Mouse (Mus musculus): ENCODE measurements around the gene Atg9b. TPM values are rescaled to one million over a fixed set of nuclear protein-coding genes. Genes with fewer than 3 reads are reported as not detected.
A peak's percentile ranks its signal among the peaks of the same experiment; 100 is the strongest.

Atg9b gene
- polyA plus RNA-seq, 1 experiment from 2014 or later, result 0.58 TPM

DNA sequence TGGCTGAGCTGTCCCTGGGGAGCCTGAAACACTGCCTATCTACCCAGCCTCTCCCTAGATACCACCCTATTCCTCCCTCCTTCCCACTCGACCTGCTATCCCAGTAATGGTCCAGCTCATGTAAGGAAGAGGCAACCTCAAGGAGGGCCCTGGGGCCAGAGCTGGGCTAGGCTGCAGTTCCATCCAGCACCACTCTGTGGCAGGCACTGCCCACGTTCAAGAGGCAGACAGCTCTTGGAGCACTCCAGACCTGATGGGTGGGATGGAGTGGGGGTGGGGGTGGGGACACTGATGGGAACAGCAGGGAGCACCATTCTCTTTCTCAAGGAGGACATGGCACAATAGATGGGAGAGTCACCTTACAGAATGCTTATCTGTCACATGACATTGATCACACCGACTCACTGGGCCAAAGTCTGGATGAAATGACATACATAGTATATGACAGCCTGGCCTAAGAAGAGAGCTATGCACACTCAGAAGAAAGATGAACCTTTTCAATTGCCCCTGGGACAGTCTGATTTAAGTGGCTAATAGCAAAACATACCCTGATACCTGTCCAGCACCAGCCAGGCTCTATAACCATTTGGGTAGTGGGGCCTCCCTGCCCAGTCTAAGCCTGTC is 55.9 kb downstream of the Atg9b start:
- peak; percentile 41; the same call in 1 of the 2 replicates for ATAC-seq (ENCODE audit: insufficient read depth)
- Histone ChIP-seq H3K27me3 (no peaks in the 10 kb centered on the region), H3K27ac (replicated peaks) (no peak overlapping the region), H3K4me2 (no peak overlapping the region), H3K9me3 (replicated peaks) (no peaks in the 10 kb centered on the region), H3K4me1 (replicated peaks) (0 out of 2 replicates have a peak, but pooled peaks cover 2% of the 10 kb centered on the region), H3K4me3 (replicated peaks) (no peak overlapping the region), H3K9ac (no peak overlapping the region), H3K36me3 (replicated peaks) (no peaks in the 10 kb centered on the region)
- WGBS (ENCODE audit: insufficient replicate concordance), result 14% methylated on average over 3 of the region's 3 CpGs

- WGBS (ENCODE audit: insufficient replicate concordance), result 21% methylated on average over 3 of the region's 3 CpGs
- Histone ChIP-seq H3K9me3 (replicated peaks) (no peaks in the 10 kb centered on the region), H3K9ac (no peak overlapping the region), H3K36me3 (replicated peaks) (no peaks in the 10 kb centered on the region), H3K27ac (replicated peaks) (no peak overlapping the region), H3K4me3 (replicated peaks) (no peak overlapping the region), H3K27me3 (peaks cover 7% of the 10 kb centered on the region; the same call in 1 of the 2 replicates), H3K4me1 (replicated peaks) (0 out of 2 replicates have a peak, but pooled peaks cover 2% of the 10 kb centered on the region), H3K4me2 (no peak overlapping the region)
- ATAC-seq (ENCODE audit: insufficient read depth), result no peak
Measured at GRCm38 (mm10) chr5:24334749-24335148, 57.2 kb downstream of the Atg9b start.

Other genes with a start within 250 kb of the Atg9b start
- gene Nupl2, start 227.2 kb downstream of the Atg9b start, polyA plus RNA-seq (2015; fragmentation: Nextera tagmentation; extraction: Ambion mirVana), result 5.0 and 6.0 TPM in 2 replicates
- gene Kcnh2, start 40.5 kb downstream of the Atg9b start, polyA plus RNA-seq (2015; fragmentation: Nextera tagmentation; extraction: Ambion mirVana), result 0.35 and 0.68 TPM in 2 replicates
- gene Nos3, start 27.3 kb downstream of the Atg9b start, polyA plus RNA-seq (2015; fragmentation: Nextera tagmentation; extraction: Ambion mirVana), result 2.1 and 2.5 TPM in 2 replicates
- 25.6 and 30.8 TPM in 2 replicates for gene Abcb8, start 1.5 kb upstream of the Atg9b start, polyA plus RNA-seq (2015; fragmentation: Nextera tagmentation; extraction: Ambion mirVana)
- not detected in 2 replicates for gene Asic3, start 21.2 kb upstream of the Atg9b start, polyA plus RNA-seq (2015; fragmentation: Nextera tagmentation; extraction: Ambion mirVana)
- 7.7 and 8.8 TPM in 2 replicates for gene Cdk5, start 31.4 kb upstream of the Atg9b start, polyA plus RNA-seq (2015; fragmentation: Nextera tagmentation; extraction: Ambion mirVana)
- 8.9 and 10.3 TPM in 2 replicates for gene Slc4a2, start 31.7 kb upstream of the Atg9b start, polyA plus RNA-seq (2015; fragmentation: Nextera tagmentation; extraction: Ambion mirVana)
- gene Fastk, start 53.1 kb upstream of the Atg9b start, polyA plus RNA-seq (2015; fragmentation: Nextera tagmentation; extraction: Ambion mirVana), result 49.3 and 55.5 TPM in 2 replicates
- gene Tmub1, start 55.7 kb upstream of the Atg9b start, polyA plus RNA-seq (2015; fragmentation: Nextera tagmentation; extraction: Ambion mirVana), result 5.1 and 5.5 TPM in 2 replicates
- gene Agap3, start 60.0 kb upstream of the Atg9b start, polyA plus RNA-seq (2015; fragmentation: Nextera tagmentation; extraction: Ambion mirVana), result 11.3 and 14.7 TPM in 2 replicates
- gene Gbx1, start 135.1 kb upstream of the Atg9b start, polyA plus RNA-seq (2015; fragmentation: Nextera tagmentation; extraction: Ambion mirVana), result not detected in 2 replicates
- 0.07 and 0.12 TPM in 2 replicates for gene Asb10, start 148.8 kb upstream of the Atg9b start, polyA plus RNA-seq (2015; fragmentation: Nextera tagmentation; extraction: Ambion mirVana)
- not detected in 2 replicates for gene 4931409K22Rik, start 164.7 kb upstream of the Atg9b start, polyA plus RNA-seq (2015; fragmentation: Nextera tagmentation; extraction: Ambion mirVana)
- 43.2 and 44.4 TPM in 2 replicates for gene Abcf2, start 185.3 kb upstream of the Atg9b start, polyA plus RNA-seq (2015; fragmentation: Nextera tagmentation; extraction: Ambion mirVana)
- 10.5 and 13.4 TPM in 2 replicates for gene Chpf2, start 194.6 kb upstream of the Atg9b start, polyA plus RNA-seq (2015; fragmentation: Nextera tagmentation; extraction: Ambion mirVana)
- 1.3 and 1.5 TPM in 2 replicates for gene Smarcd3, start 232.3 kb upstream of the Atg9b start, polyA plus RNA-seq (2015; fragmentation: Nextera tagmentation; extraction: Ambion mirVana)

All from liver, embryonic 15.5 days (tissue).